Mouse (Mus musculus) kidney, embryonic 16.5 days (tissue): ENCODE measurements around the gene Blm. TPM values are rescaled to one million over a fixed set of nuclear protein-coding genes. Genes with fewer than 3 reads are reported as not detected.

Experiments
- polyA plus RNA-seq: library from polyadenylated mRNA; unstranded; fragments of >200 nt; fragmentation: Nextera tagmentation; extraction: Ambion mirVana; gene quantifications from 2 replicates; pipeline ENCODE4 v1.2.1, GENCODE M21; 2015

Gene Blm
- polyA plus RNA-seq, 1 experiment from 2014 or later = 21.7 TPM

Other genes with a start within 250 kb of the Blm start
- gene Prc1, start 240.7 kb downstream of the Blm start, polyA plus RNA-seq = 146 and 151 TPM in 2 replicates
- 7.8 and 11.6 TPM in 2 replicates for gene Rccd1, start 210.7 kb downstream of the Blm start, polyA plus RNA-seq
- gene Unc45a, start 194.1 kb downstream of the Blm start, polyA plus RNA-seq = 46.5 and 48.2 TPM in 2 replicates
- 22.6 and 23.8 TPM in 2 replicates for gene Hddc3, start 192.0 kb downstream of the Blm start, polyA plus RNA-seq
- gene Man2a2, start 163.7 kb downstream of the Blm start, polyA plus RNA-seq = 16.6 and 19.1 TPM in 2 replicates
- 16.8 and 18.3 TPM in 2 replicates for gene Fes, start 147.2 kb downstream of the Blm start, polyA plus RNA-seq
- 13.4 and 13.7 TPM in 2 replicates for gene Furin, start 129.7 kb downstream of the Blm start, polyA plus RNA-seq
- gene Crtc3, start 153.8 kb upstream of the Blm start, polyA plus RNA-seq = 18.5 and 22.2 TPM in 2 replicates